In the genomic region with DNA sequence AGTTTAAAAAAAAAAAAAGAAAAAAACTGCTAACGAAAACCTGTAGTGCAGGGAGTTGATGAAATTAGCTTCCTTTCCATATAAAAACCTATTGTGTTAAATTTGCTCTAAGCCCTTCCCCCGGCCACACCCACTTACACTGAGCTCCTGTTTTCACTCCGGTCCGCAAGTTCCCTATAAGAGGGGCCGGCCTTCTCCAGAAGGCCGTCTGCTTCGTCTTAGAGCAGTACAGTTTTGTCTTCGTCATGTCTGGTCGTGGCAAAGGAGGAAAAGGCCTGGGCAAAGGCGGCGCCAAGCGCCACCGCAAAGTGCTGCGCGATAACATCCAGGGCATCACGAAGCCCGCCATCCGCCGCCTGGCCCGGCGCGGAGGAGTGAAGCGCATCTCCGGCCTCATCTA, we compare ENCODE assay signal across 8 mouse cellular contexts. TPM values are rescaled to one million over a fixed set of nuclear protein-coding genes. Genes with fewer than 3 reads are reported as not detected.
DNase-seq lines count a peak whose midpoint lies in the region; ATAC-seq and TF ChIP-seq lines count a peak whose summit lies in the region.
"Not testable (repeated sequence)": the region's sequence is repeated elsewhere in the genome, so short reads cannot be mapped to it uniquely, and the experiment has no call there.

Gene Hist1h4m, plus strand, starts transcription at position 208 of the 400 bp plus-strand sequence.

- no CpG with 5 or more reads among the region's 24 CpGs for WGBS in heart, adult 2 months
- WGBS in intestine, embryonic 14.5 days, result no CpG with 5 or more reads among the region's 24 CpGs
- no CpG with 5 or more reads among the region's 24 CpGs for WGBS in lung, adult 2 months
- WGBS in neural tube, embryonic 11.5 days, result no CpG with 5 or more reads among the region's 24 CpGs

- peak within 1 kb of the TSS; percentile 34; the same call in 1 of the 2 replicates for H3K4me2 ChIP-seq in intestine, embryonic 14.5 days (ENCODE audit: low read length)
- H3K4me2 ChIP-seq in neural tube, embryonic 11.5 days (ENCODE audit: low read depth), result 0 out of 2 replicates have a peak within 1 kb of the TSS, but pooled peaks have one; percentile 28

- H3K9ac ChIP-seq in heart, adult 2 months (ENCODE audit: low read depth, low read length); intestine, embryonic 14.5 days (ENCODE audit: low read length); neural tube, embryonic 11.5 days (ENCODE audit: low read length): not testable (repeated sequence)

- not testable (repeated sequence) for TF ChIP-seq CTCF in heart, adult 2 months (IDR thresholded peaks at IDR 0.05); lung, adult 2 months (IDR thresholded peaks at IDR 0.05; ENCODE audit: insufficient read depth, low read length)

- H3K79me2 ChIP-seq in heart, adult 2 months (replicated peaks; ENCODE audit: control insufficient read depth, insufficient read depth, low read length), result not testable (repeated sequence)

- peak; percentile 61 for DNase-seq in adrenal gland, postnatal 10 days
- DNase-seq in heart, adult 2 months, result peak; percentile 40 to 66
- DNase-seq in intestine, embryonic 14.5 days (ENCODE audit: low spot score); neural tube, embryonic 11.5 days (ENCODE audit: low spot score): not testable (repeated sequence)
- DNase-seq in layer of hippocampus, postnatal 36 days, result peak; percentile 42 to 63
- peak; percentile 28 for DNase-seq in lung, adult 2 months
- DNase-seq in testis, postnatal 14 days (ENCODE audit: low spot score), result peak; percentile 76

- not testable (repeated sequence) for TF ChIP-seq POLR2A in heart, adult 2 months (IDR thresholded peaks at IDR 0.05; ENCODE audit: insufficient read depth, low read depth, low read length); lung, adult 2 months (IDR thresholded peaks at IDR 0.05; ENCODE audit: borderline replicate concordance, extremely low read depth, low read depth, low read length)

- H3K27ac ChIP-seq in heart, adult 2 months; intestine, embryonic 14.5 days (ENCODE audit: low read depth); neural tube, embryonic 11.5 days (ENCODE audit: low read depth, low read length): not testable (repeated sequence)

- not testable (repeated sequence) for H3K9me3 ChIP-seq in intestine, embryonic 14.5 days (ENCODE audit: control insufficient read depth, low read length); neural tube, embryonic 11.5 days (ENCODE audit: control insufficient read depth, low read length)

- not testable (repeated sequence) for TF ChIP-seq EP300 in heart, adult 2 months (IDR thresholded peaks at IDR 0.05; ENCODE audit: insufficient read depth, low read depth, low read length)

- H3K4me1 ChIP-seq in heart, adult 2 months (ENCODE audit: control insufficient read depth, insufficient read depth, low read length); intestine, embryonic 14.5 days (replicated peaks; ENCODE audit: control insufficient read depth, insufficient read depth, low read length); lung, adult 2 months (ENCODE audit: control insufficient read depth, insufficient read depth, low read length); neural tube, embryonic 11.5 days (ENCODE audit: control insufficient read depth, insufficient read depth, low read length): not testable (repeated sequence)

- H3K4me3 ChIP-seq in heart, adult 2 months; intestine, embryonic 14.5 days (ENCODE audit: low read depth, low read length); lung, adult 2 months (replicated peaks; ENCODE audit: extremely low read depth, low read depth, low read length); neural tube, embryonic 11.5 days (ENCODE audit: low read depth, low read length): not testable (repeated sequence)

- ATAC-seq in erythroblast, adult 5-6 weeks (replicated peaks; ENCODE audit: low FRiP score, poor library complexity, severe bottlenecking), result peak; percentile 66
- peak; percentile 70 for ATAC-seq in intestine, embryonic 14.5 days (replicated peaks; ENCODE audit: low FRiP score, low TSS enrichment, low read depth)
- peak; percentile 56 for ATAC-seq in neural tube, embryonic 11.5 days (ENCODE audit: insufficient read depth, low FRiP score, low TSS enrichment)

- intact Hi-C loops in heart, adult 2 months (cut with DNase I), result not testable (repeated sequence)

- not testable (repeated sequence) for H3K36me3 ChIP-seq in heart, adult 2 months (ENCODE audit: control insufficient read depth, insufficient read depth, low read length); intestine, embryonic 14.5 days (ENCODE audit: control insufficient read depth, insufficient read depth, low read length); neural tube, embryonic 11.5 days (ENCODE audit: control insufficient read depth, insufficient read depth, low read length)

- H3K27me3 ChIP-seq in heart, adult 2 months (ENCODE audit: control insufficient read depth, insufficient read depth, low read length); intestine, embryonic 14.5 days (replicated peaks; ENCODE audit: control insufficient read depth, insufficient read depth, low read length); neural tube, embryonic 11.5 days (ENCODE audit: control insufficient read depth, insufficient read depth, low read length): not testable (repeated sequence)

RNA-seq across cellular contexts. Expression of gene Hist1h4m, which starts in this region (rescaled TPM):
- 100 to 1,000 TPM; 590 to 593 TPM for total RNA-seq in adrenal gland, postnatal 10 days (2021)
- total RNA-seq in erythroblast, adult 5-6 weeks (2015; ENCODE audit: low replicate concordance), result 71.7 and 77.6 TPM in 2 replicates
- total RNA-seq in erythroblast, adult 5-6 weeks (2017; ENCODE audit: low replicate concordance), result 860 and 1,014 TPM in 2 replicates
- total RNA-seq in heart, adult 2 months (2021), result 10 to 100 TPM; 42.6 to 56.8 TPM
- polyA plus RNA-seq in heart, adult 2 months (2012; rRNA removed), result 1.6 TPM in 1 of 2 replicates, not detected in the other
- not detected in 2 replicates for polyA plus RNA-seq in intestine, embryonic 14.5 days (2014; fragmentation: Nextera tagmentation; extraction: Ambion mirVana)
- total RNA-seq in layer of hippocampus, postnatal 36 days (2021), result 100 to 1,000 TPM; 229 to 282 TPM
- 3.1 TPM in 1 of 2 replicates, not detected in the other for polyA plus RNA-seq in lung, adult 2 months (2012; rRNA removed)
- not detected in 2 replicates for polyA plus RNA-seq in neural tube, embryonic 11.5 days (2014; fragmentation: Nextera tagmentation; extraction: Ambion mirVana)

Comparison
In these comparisons a context has a peak if more than half of its experiments do, and no peak if none do; other contexts are left out.
1. Peak in ATAC-seq and H3K4me2 ChIP-seq in intestine, embryonic 14.5 days; RNA of the gene not detected or under 1 TPM.
2. Peak in ATAC-seq and H3K4me2 ChIP-seq in neural tube, embryonic 11.5 days; RNA of the gene not detected or under 1 TPM.